Mouse (Mus musculus) heart, postnatal 0 days (tissue): ENCODE data around the gene Usp36.

Experiments
- CTCF ChIP-seq: IDR thresholded peaks from 2 replicates; pipeline ENCODE4 v1.5.1; 2016; ENCODE audit warnings: antibody characterized with exemption, control low read depth, low read depth
- EP300 ChIP-seq: IDR thresholded peaks from 2 replicates; pipeline ENCODE4 v1.6.1; 2016; ENCODE audit warnings: antibody characterized with exemption, low read depth

DNA sequence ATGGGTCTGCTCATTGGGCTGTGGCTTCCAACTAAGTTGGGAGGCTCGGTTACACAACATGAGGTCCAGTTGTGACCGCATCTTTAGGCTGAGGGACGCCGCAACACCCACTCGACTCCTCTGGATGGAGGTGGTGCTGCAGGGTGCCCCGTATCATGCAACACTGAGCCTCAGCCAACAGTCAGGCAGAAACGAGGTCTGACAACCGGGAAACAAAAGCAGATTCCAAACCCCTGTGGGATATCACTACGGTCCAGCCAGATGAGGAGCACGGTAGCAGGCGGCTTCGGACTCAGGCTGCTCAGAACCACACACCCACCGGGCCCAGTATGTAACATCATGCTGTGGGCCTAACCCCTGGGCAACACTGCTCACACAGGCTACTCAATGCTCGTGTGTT, 40.3 kb upstream of the Usp36 start:
- no peak for TF ChIP-seq CTCF
- no peak for TF ChIP-seq EP300
